Mouse (Mus musculus) bone marrow, adult 2 months (tissue): ENCODE measurements around the gene Sf3b2.

Experiments used
- CTCF ChIP-seq: fragments of 200-500 bp; IDR thresholded peaks from 2 replicates; pipeline ENCODE4 v1.5.1; 2011; ENCODE audit warnings: low read length, control low read depth; ENCODE audit not compliant: control insufficient read depth, insufficient read depth
- POLR2A ChIP-seq: fragments of 200-500 bp; IDR thresholded peaks from 2 replicates; pipeline ENCODE4 v1.6.1; 2011; ENCODE audit warnings: low read depth, mild to moderate bottlenecking, control low read depth, low read length, borderline replicate concordance; ENCODE audit not compliant: control insufficient read depth

- TF ChIP-seq POLR2A = no peak
- TF ChIP-seq CTCF = no peak
Measured at GRCm38 (mm10) chr19:5300588-5300987, 5.3 kb upstream of the Sf3b2 start.
